Mouse (Mus musculus) embryo, embryonic 11 days (tissue): ENCODE measurements around the gene Bpifb2.

Experiments used
- DNase-seq: peaks from one replicate; pipeline ENCODE4 v3.0.0-alpha.2; 2015

Bpifb2 gene

DNA sequence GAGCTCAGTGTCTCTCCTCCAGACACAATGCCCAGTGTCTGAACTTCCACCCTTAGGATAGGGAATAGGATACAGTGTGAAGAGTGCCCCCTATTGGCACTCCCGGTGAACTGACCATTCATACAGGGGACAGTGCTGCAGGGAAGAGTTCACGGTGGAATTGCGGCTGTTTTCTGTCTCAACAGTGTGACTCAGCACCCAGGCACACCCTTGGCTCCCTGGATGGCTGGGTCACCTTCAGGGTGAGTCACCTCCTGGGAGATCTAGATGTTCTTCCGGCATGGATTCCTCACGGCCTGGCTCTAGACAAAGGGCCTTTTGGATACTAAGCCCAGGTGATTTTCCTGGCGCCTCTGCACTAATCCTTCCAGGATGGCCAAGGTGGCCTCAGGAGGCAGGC is 60.5 kb downstream of the Bpifb2 start:
- no peak for DNase-seq

DNA sequence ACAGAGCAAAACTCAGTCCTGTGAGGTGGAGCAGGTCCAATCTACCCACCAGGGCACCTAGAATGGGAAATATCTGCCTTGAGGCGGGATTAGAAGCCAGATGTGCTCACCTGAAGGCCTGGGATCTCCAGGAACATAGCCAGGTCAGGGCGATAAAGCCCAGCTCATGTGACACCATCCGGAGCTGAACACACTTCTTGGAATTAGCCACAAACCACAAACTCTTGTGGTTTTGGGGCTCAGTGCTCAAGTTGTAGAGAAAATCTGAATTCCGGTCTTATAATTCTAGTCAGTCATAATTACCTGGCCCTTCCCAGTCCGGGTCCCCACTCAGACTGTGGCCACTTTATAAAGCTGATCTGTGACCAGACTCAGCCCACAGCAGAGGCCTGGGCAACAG is 63.0 kb downstream of the Bpifb2 start, which contains the start of gene Bpifb4:
Gene Bpifb4 (plus strand): TSS at position 370 of the 400 bp plus-strand sequence.
- DNase-seq, result no peak

DNA sequence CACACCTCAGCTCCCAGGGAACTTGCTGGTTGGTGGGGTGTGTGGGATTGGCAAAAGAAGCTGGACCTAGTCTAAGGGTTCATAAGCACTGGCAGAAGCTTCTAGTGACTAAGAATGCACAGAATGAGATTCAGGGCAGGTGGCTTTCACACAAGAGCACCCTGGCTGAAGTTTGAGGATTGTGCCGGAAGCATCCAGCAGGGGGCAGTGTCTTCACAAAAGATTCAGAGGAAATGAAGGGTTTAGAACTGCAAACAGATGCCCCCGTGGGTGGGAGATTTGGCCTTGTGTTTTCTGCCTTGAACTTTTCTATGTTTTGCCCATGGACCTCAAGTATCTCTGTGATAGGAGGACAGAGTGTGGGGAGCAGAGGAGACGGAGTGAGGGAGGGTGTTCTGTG is 68.7 kb downstream of the Bpifb2 start:
- peak; percentile 55 for DNase-seq

DNA sequence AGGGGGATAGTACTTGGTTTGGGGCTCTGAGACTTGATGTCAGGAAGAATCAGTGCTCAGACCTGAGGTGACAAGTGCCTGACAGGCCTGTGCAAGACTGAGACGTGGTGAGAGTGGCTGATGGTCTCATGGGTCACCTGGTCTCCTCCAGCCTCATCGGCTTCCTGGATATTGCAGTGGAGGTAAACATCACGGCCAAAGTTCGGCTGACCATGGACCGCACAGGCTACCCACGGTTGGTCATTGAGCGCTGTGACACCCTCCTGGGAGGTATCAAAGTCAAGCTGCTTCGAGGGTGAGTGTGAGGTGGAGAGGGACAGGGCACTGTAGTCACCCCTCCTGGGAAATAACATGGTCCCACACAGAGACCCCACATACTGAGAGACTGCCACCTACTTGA is 69.7 kb downstream of the Bpifb2 start:
- no peak for DNase-seq
